9 mouse cellular contexts compared by ENCODE assay signal in genomic region chr1:86505461-86505860, GRCm38 (mm10). TPM values are rescaled to one million over a fixed set of nuclear protein-coding genes. Genes with fewer than 3 reads are reported as not detected.
DNase-seq lines count a peak whose midpoint lies in the region; ATAC-seq lines count a peak whose summit lies in the region.
"Had no signal": no experiment of that assay in that cellular context is flagged by ENCODE, and none has a peak within 500 bp of the region (broad histone marks: within the 10 kb centered on the region; RNA-seq: fewer than 3 reads in every experiment).

No protein-coding gene starts in this region.

- peak; percentile 66 to 70 for DNase-seq in cerebellum, postnatal 10 days
- DNase-seq in cerebellum, adult 18-20 months = no peak
- peak; percentile 58 for DNase-seq in ES-CJ7 (ENCODE audit: low read depth, low spot score)
- peak; percentile 81 for DNase-seq in lung, postnatal 10 days
- peak; percentile 27 for DNase-seq in yolk sac, embryonic 10.5 days (ENCODE audit: low spot score)
- DNase-seq in adrenal gland, postnatal 4 days (ENCODE audit: low spot score in 2 of 2) = no peak

- 38% methylated on average over 1 of the region's 1 CpGs for WGBS in forebrain, embryonic 13.5 days
- WGBS in hindbrain, embryonic 15.5 days = 27% methylated on average over 1 of the region's 1 CpGs

- H3K27ac ChIP-seq in forebrain, embryonic 13.5 days = peak overlapping the region; percentile 96
- peak overlapping the region; percentile 95 for H3K27ac ChIP-seq in hindbrain, embryonic 15.5 days (replicated peaks)

- H3K9ac ChIP-seq in forebrain, embryonic 13.5 days = peak overlapping the region; percentile 81
- 0 out of 2 replicates have a peak overlapping the region, but pooled peaks have one; percentile 69 for H3K9ac ChIP-seq in hindbrain, embryonic 15.5 days

- H3K4me1 ChIP-seq in forebrain, embryonic 13.5 days = peaks cover 64% of the 10 kb centered on the region
- peaks cover 60% of the 10 kb centered on the region for H3K4me1 ChIP-seq in hindbrain, embryonic 15.5 days (replicated peaks)

- H3K36me3 ChIP-seq in forebrain, embryonic 13.5 days (ENCODE audit: poor library complexity, severe bottlenecking) = no peaks in the 10 kb centered on the region
- no peaks in the 10 kb centered on the region for H3K36me3 ChIP-seq in hindbrain, embryonic 15.5 days

- no peaks in the 10 kb centered on the region for H3K9me3 ChIP-seq in forebrain, embryonic 13.5 days (replicated peaks)
- no peaks in the 10 kb centered on the region for H3K9me3 ChIP-seq in hindbrain, embryonic 15.5 days

- H3K4me3 ChIP-seq in forebrain, embryonic 13.5 days = peak overlapping the region; percentile 44; the same call in 1 of the 2 replicates
- no peak overlapping the region for H3K4me3 ChIP-seq in hindbrain, embryonic 15.5 days

- no peaks in the 10 kb centered on the region for H3K27me3 ChIP-seq in forebrain, embryonic 13.5 days
- H3K27me3 ChIP-seq in hindbrain, embryonic 15.5 days = no peaks in the 10 kb centered on the region
- H3K27me3 ChIP-seq: Patski had no signal

- peak overlapping the region; percentile 75 for H3K4me2 ChIP-seq in forebrain, embryonic 13.5 days
- peak overlapping the region; percentile 81 for H3K4me2 ChIP-seq in hindbrain, embryonic 15.5 days

- ATAC-seq in forebrain, embryonic 13.5 days = no peak
- ATAC-seq in hindbrain, embryonic 15.5 days (ENCODE audit: low FRiP score, low read depth) = no peak
- ATAC-seq: Patski had no signal

RNA-seq across cellular contexts. Expression of gene Ptma, which starts 21.1 kb away (rescaled TPM):
- polyA plus RNA-seq in forebrain, embryonic 13.5 days (2015; fragmentation: Nextera tagmentation; extraction: Ambion mirVana) = 2,754 and 3,239 TPM in 2 replicates
- 1,392 and 1,427 TPM in 2 replicates for polyA plus RNA-seq in hindbrain, embryonic 15.5 days (2015; fragmentation: Nextera tagmentation; extraction: Ambion mirVana)
- total RNA-seq in adrenal gland, postnatal 4 days (2021) = 1,000 to 10,000 TPM; 1,215 to 1,376 TPM

Comparison
In these comparisons a context has a peak if more than half of its experiments do, and no peak if none do; other contexts are left out.
1. DNase-seq: peak in cerebellum, postnatal 10 days (2 of 2), ES-CJ7 (single experiment), lung, postnatal 10 days (single experiment) and yolk sac, embryonic 10.5 days (single experiment); none in cerebellum, adult 18-20 months (0 of 2) and adrenal gland, postnatal 4 days (0 of 2).